Mouse (Mus musculus) ovary, adult 2 months (tissue): ENCODE data around the gene Gm5800. TPM values are rescaled to one million over a fixed set of nuclear protein-coding genes. Genes with fewer than 3 reads are reported as not detected.

Experiments
- polyA plus RNA-seq: library from polyadenylated mRNA; depleted of rRNA; stranded (reverse); fragments of >200 nt; gene quantifications from 2 replicates; pipeline ENCODE4 v1.2.3, GENCODE M21; 2012; rRNA removed

The Gm5800 gene
- polyA plus RNA-seq: not detected in 2 replicates

DNA sequence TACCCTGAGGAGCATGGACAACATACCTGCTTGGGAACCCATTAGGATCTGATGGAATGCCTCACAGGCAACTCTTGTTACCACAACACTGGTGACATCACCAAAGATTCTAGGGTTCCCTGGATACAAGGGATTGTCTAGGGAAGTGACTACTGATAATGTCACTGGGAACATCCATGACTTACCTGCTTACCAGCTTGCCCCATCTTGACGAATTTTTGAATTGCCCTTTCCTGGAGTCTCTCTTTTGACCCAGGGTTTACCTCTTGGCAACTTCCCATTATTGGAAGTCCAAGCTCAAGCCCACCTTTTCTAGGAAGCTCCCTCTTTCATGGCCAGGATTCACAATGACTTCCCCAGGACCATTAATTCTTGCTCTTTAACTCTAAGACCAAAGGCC lies at the start of gene Gm5800:
Gm5800 (minus strand) TSS at position 101 of the 400 bp plus-strand sequence.

DNA sequence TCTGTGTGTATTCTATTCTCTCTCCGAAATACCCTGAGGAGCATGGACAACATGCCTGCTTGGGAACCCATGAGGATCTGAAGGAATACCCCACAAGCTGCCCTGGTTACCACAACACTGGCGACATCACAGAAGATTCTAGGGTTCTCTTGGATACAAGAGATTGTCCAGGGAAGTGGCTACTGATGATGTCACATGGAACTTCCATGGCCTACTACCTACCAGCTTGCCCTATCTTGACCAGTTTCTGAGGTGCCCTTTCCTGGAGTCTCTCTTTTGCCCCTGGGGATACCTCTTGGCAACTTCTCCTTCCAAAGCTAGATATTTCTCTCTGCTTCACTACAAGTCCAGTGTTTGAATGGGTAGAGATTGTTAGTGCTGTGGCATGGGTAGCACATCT lies 21.6 kb downstream of the Gm5800 start, which contains the start of gene Gm17079:
Gm17079 (minus strand) TSS at position 101 of the 400 bp plus-strand sequence.

Other genes starting within 250 kb of the Gm5800 start
- not detected in 2 replicates for gene Gm5622, start 164.4 kb downstream of the Gm5800 start, polyA plus RNA-seq
- not detected in 2 replicates for gene Gm17175, start 143.1 kb downstream of the Gm5800 start, polyA plus RNA-seq
- gene Gm17174, start 125.0 kb downstream of the Gm5800 start, polyA plus RNA-seq: not detected in 2 replicates
- gene Gm17078, start 105.9 kb downstream of the Gm5800 start, polyA plus RNA-seq: not detected in 2 replicates
- not detected in 2 replicates for gene Gm4181, start 81.5 kb downstream of the Gm5800 start, polyA plus RNA-seq
- gene Gm17079, start 21.7 kb downstream of the Gm5800 start, polyA plus RNA-seq: not detected in 2 replicates
- not detected in 2 replicates for gene Ang4, start 56.4 kb upstream of the Gm5800 start, polyA plus RNA-seq
- not detected in 2 replicates for gene AY358078, start 82.9 kb upstream of the Gm5800 start, polyA plus RNA-seq
- gene Ear6, start 136.5 kb upstream of the Gm5800 start, polyA plus RNA-seq: not detected in 2 replicates
- gene Mettl17, start 167.7 kb upstream of the Gm5800 start, polyA plus RNA-seq: 35.0 and 38.5 TPM in 2 replicates
- gene Slc39a2, start 175.7 kb upstream of the Gm5800 start, polyA plus RNA-seq: 1.2 and 1.5 TPM in 2 replicates
- 264 and 278 TPM in 2 replicates for gene Ndrg2, start 197.0 kb upstream of the Gm5800 start, polyA plus RNA-seq
- not detected in 2 replicates for gene Tppp2, start 201.2 kb upstream of the Gm5800 start, polyA plus RNA-seq
- gene Rnase13, start 205.6 kb upstream of the Gm5800 start, polyA plus RNA-seq: 0.15 and 0.18 TPM in 2 replicates